ENCODE assay signal across 30 mouse cellular contexts in the genomic region with DNA sequence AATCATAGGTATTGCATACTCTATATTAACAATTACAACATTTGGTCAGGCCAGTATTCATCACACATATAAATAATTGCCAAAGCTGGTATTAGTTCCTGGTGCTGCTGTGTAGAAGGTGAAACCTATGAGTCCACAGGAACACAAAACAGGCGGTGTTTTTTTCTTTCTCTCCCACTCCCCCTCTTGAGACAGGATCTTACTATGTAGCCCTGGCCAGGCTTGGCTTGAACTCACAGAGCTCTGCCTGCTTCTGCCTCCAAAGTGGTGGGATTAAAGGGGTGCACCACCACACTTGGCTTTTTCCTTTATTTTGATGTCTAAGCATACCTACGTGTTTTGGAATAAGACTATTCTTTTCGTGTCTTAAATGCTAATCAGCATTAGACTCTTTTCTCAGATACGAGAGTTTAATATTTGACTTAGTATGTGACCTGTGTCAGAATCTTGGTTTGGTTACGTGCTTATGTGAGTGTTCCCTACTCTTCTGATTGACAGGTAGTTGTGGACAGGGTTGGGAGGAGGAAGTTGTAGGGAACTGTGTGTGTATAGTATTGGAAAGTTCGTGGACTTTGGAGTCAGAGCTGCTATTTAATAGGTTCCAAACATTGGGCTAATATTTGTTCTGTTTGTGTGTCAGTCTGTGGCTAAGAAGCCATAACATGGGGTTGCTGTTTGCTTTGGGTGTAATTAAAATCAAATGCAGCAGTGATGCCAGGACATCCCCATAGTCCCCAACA. TPM values are rescaled to one million over a fixed set of nuclear protein-coding genes. Genes with fewer than 3 reads are reported as not detected.
DNase-seq lines count a peak whose midpoint lies in the region; ATAC-seq lines count a peak whose summit lies in the region.
"Had no signal": no experiment of that assay in that cellular context is flagged by ENCODE, and none has a peak within 500 bp of the region (broad histone marks: within the 10 kb centered on the region; RNA-seq: fewer than 3 reads in every experiment).

No protein-coding gene starts in this region.

- no peak overlapping the region for H3K27ac ChIP-seq in intestine, embryonic 14.5 days (ENCODE audit: low read depth)
- H3K27ac ChIP-seq in intestine, embryonic 16.5 days (ENCODE audit: low read length), result peak overlapping the region; percentile 80
- no peak overlapping the region for H3K27ac ChIP-seq in liver, embryonic 13.5 days
- no peak overlapping the region; the same call in 1 of the 2 replicates for H3K27ac ChIP-seq in stomach, embryonic 14.5 days (ENCODE audit: low read length)
- H3K27ac ChIP-seq: embryonic facial prominence, embryonic 12.5 days; heart, adult 2 months; hindbrain, embryonic 14.5 days; kidney, postnatal 0 days; limb, embryonic 12.5 days; macrophage; neural tube, embryonic 15.5 days had no signal

- H3K27me3 ChIP-seq in intestine, embryonic 14.5 days (replicated peaks; ENCODE audit: control insufficient read depth, insufficient read depth, low read length), result no peaks in the 10 kb centered on the region
- H3K27me3 ChIP-seq in intestine, embryonic 16.5 days (replicated peaks; ENCODE audit: control insufficient read depth, insufficient read depth, low read length), result no peaks in the 10 kb centered on the region
- H3K27me3 ChIP-seq in liver, embryonic 13.5 days, result no peaks in the 10 kb centered on the region
- H3K27me3 ChIP-seq in stomach, embryonic 14.5 days (ENCODE audit: control insufficient read depth, insufficient read depth, low read length), result no peaks in the 10 kb centered on the region
- H3K27me3 ChIP-seq: embryonic facial prominence, embryonic 12.5 days; heart, embryonic 12.5 days; limb, embryonic 12.5 days; neural tube, embryonic 15.5 days had no signal

- H3K4me3 ChIP-seq in intestine, embryonic 14.5 days (ENCODE audit: low read depth, low read length), result no peak overlapping the region
- H3K4me3 ChIP-seq in intestine, embryonic 16.5 days (ENCODE audit: low read length), result no peak overlapping the region
- H3K4me3 ChIP-seq in liver, embryonic 13.5 days (replicated peaks), result no peak overlapping the region
- no peak overlapping the region for H3K4me3 ChIP-seq in stomach, embryonic 14.5 days (ENCODE audit: low read depth, low read length)
- H3K4me3 ChIP-seq: embryonic facial prominence, embryonic 12.5 days; heart, adult 2 months; heart, embryonic 12.5 days; limb, embryonic 12.5 days; neural tube, embryonic 15.5 days had no signal

- no peak overlapping the region for H3K4me2 ChIP-seq in intestine, embryonic 14.5 days (ENCODE audit: low read length)
- H3K4me2 ChIP-seq in intestine, embryonic 16.5 days (ENCODE audit: low read depth, low read length), result 0 out of 2 replicates have a peak overlapping the region, but pooled peaks have one; percentile 12
- H3K4me2 ChIP-seq in liver, embryonic 13.5 days, result no peak overlapping the region
- H3K4me2 ChIP-seq in stomach, embryonic 14.5 days (replicated peaks; ENCODE audit: low read depth, low read length), result no peak overlapping the region
- H3K4me2 ChIP-seq: embryonic facial prominence, embryonic 12.5 days; heart, embryonic 12.5 days; hindbrain, embryonic 14.5 days; limb, embryonic 12.5 days; neural tube, embryonic 15.5 days had no signal

- peak; percentile 62; the same call in 1 of the 2 replicates for ATAC-seq in intestine, embryonic 14.5 days (replicated peaks; ENCODE audit: low FRiP score, low TSS enrichment, low read depth)
- peak; percentile 99 for ATAC-seq in intestine, embryonic 16.5 days
- ATAC-seq in liver, embryonic 13.5 days (ENCODE audit: low read depth), result peak; percentile 59
- peak; percentile 88; the same call in 1 of the 2 replicates for ATAC-seq in stomach, embryonic 14.5 days (ENCODE audit: insufficient number of reproducible peaks, insufficient read depth, low FRiP score, low read depth)
- ATAC-seq: activated CD4-positive, CD25-positive, alpha-beta regulatory T cell, adult 4 months; forebrain, embryonic 14.5 days had no signal

- H3K9ac ChIP-seq in intestine, embryonic 14.5 days (ENCODE audit: low read length), result no peak overlapping the region
- no peak overlapping the region for H3K9ac ChIP-seq in intestine, embryonic 16.5 days (ENCODE audit: low read depth, low read length)
- H3K9ac ChIP-seq in liver, embryonic 13.5 days, result no peak overlapping the region
- no peak overlapping the region for H3K9ac ChIP-seq in stomach, embryonic 14.5 days (replicated peaks; ENCODE audit: low read depth, low read length)
- H3K9ac ChIP-seq: embryonic facial prominence, embryonic 12.5 days; heart, embryonic 12.5 days; hindbrain, embryonic 14.5 days; limb, embryonic 12.5 days; neural tube, embryonic 15.5 days had no signal

- 84% methylated on average over 6 of the region's 6 CpGs for WGBS in intestine, embryonic 14.5 days
- whole genome bisulfite sequencing in intestine, embryonic 16.5 days, result 71% methylated on average over 6 of the region's 6 CpGs
- 70% methylated on average over 6 of the region's 6 CpGs for WGBS in liver, embryonic 13.5 days (ENCODE audit: insufficient replicate concordance)
- 84% methylated on average over 6 of the region's 6 CpGs for WGBS in stomach, embryonic 14.5 days

- H3K4me1 ChIP-seq in intestine, embryonic 14.5 days (replicated peaks; ENCODE audit: control insufficient read depth, insufficient read depth, low read length), result no peaks in the 10 kb centered on the region
- no peaks in the 10 kb centered on the region for H3K4me1 ChIP-seq in intestine, embryonic 16.5 days (ENCODE audit: control insufficient read depth, insufficient read depth, low read length)
- H3K4me1 ChIP-seq in liver, embryonic 13.5 days (replicated peaks), result peaks cover 4% of the 10 kb centered on the region; the same call in 1 of the 2 replicates
- H3K4me1 ChIP-seq in stomach, embryonic 14.5 days (ENCODE audit: control insufficient read depth, insufficient read depth, low read length), result no peaks in the 10 kb centered on the region
- H3K4me1 ChIP-seq: embryonic facial prominence, embryonic 12.5 days; heart, embryonic 12.5 days; limb, embryonic 12.5 days; neural tube, embryonic 15.5 days had no signal

- H3K36me3 ChIP-seq in intestine, embryonic 14.5 days (ENCODE audit: control insufficient read depth, insufficient read depth, low read length), result peaks cover 34% of the 10 kb centered on the region
- no peaks in the 10 kb centered on the region for H3K36me3 ChIP-seq in intestine, embryonic 16.5 days (ENCODE audit: control insufficient read depth, insufficient read depth, low read length)
- peaks cover 25% of the 10 kb centered on the region for H3K36me3 ChIP-seq in liver, embryonic 13.5 days
- H3K36me3 ChIP-seq in stomach, embryonic 14.5 days (ENCODE audit: control insufficient read depth, insufficient read depth, low read length), result peaks cover 14% of the 10 kb centered on the region

- no peaks in the 10 kb centered on the region for H3K9me3 ChIP-seq in intestine, embryonic 14.5 days (ENCODE audit: control insufficient read depth, low read length)
- H3K9me3 ChIP-seq in intestine, embryonic 16.5 days (ENCODE audit: control insufficient read depth, low read length), result no peaks in the 10 kb centered on the region
- H3K9me3 ChIP-seq in liver, embryonic 13.5 days (replicated peaks), result no peaks in the 10 kb centered on the region
- H3K9me3 ChIP-seq in stomach, embryonic 14.5 days (ENCODE audit: control insufficient read depth, low read depth, low read length), result no peaks in the 10 kb centered on the region
- H3K9me3 ChIP-seq: embryonic facial prominence, embryonic 12.5 days; heart, embryonic 12.5 days; limb, embryonic 12.5 days; neural tube, embryonic 15.5 days had no signal

- no peak for DNase-seq in intestine, embryonic 14.5 days (ENCODE audit: low spot score)
- no peak for DNase-seq in liver, embryonic 13.5 days
- no peak for DNase-seq in adipocyte (ENCODE audit: low spot score)
- no peak for DNase-seq in spleen, adult 18-20 months
- no peak for DNase-seq in heart, adult 11 months
- DNase-seq: adrenal gland, adult 8-10 months; cerebellum, adult 8-10 months; cerebellum, postnatal 36 days; gastrocnemius, postnatal 25 days; heart, adult 2 months; kidney, adult 8-10 months; kidney, postnatal 4 days; layer of hippocampus, adult 9-11 months; lung, adult 2 months; lung, postnatal 10 days; midbrain, embryonic 14.5 days; retina, postnatal 1 day; thymus, adult 18-20 months; thymus, postnatal 25 days had no signal

RNA-seq across cellular contexts. Expression of a gene that starts 28.2 kb away (rescaled TPM):
- 14.9 and 19.2 TPM in 2 replicates for polyA plus RNA-seq in intestine, embryonic 14.5 days (2014; fragmentation: Nextera tagmentation; extraction: Ambion mirVana)
- 13.8 and 15.6 TPM in 2 replicates for polyA plus RNA-seq in intestine, embryonic 16.5 days (2015; fragmentation: Nextera tagmentation; extraction: Ambion mirVana)
- polyA plus RNA-seq in liver, embryonic 13.5 days (2015; fragmentation: Nextera tagmentation; extraction: Ambion mirVana), result 10.0 and 12.7 TPM in 2 replicates
- polyA plus RNA-seq in stomach, embryonic 14.5 days (2014; fragmentation: Nextera tagmentation; extraction: Ambion mirVana), result 20.0 and 22.3 TPM in 2 replicates

RNA-seq across cellular contexts. Expression of a gene that starts 28.5 kb away (rescaled TPM):
- 37.5 and 39.2 TPM in 2 replicates for polyA plus RNA-seq in intestine, embryonic 14.5 days (2014; fragmentation: Nextera tagmentation; extraction: Ambion mirVana)
- 38.9 and 41.5 TPM in 2 replicates for polyA plus RNA-seq in intestine, embryonic 16.5 days (2015; fragmentation: Nextera tagmentation; extraction: Ambion mirVana)
- polyA plus RNA-seq in liver, embryonic 13.5 days (2015; fragmentation: Nextera tagmentation; extraction: Ambion mirVana), result 18.3 and 20.2 TPM in 2 replicates
- polyA plus RNA-seq in stomach, embryonic 14.5 days (2014; fragmentation: Nextera tagmentation; extraction: Ambion mirVana), result 40.8 and 42.0 TPM in 2 replicates

RNA-seq across cellular contexts. Expression of a gene that starts 34.1 kb away (rescaled TPM):
- polyA plus RNA-seq in intestine, embryonic 14.5 days (2014; fragmentation: Nextera tagmentation; extraction: Ambion mirVana), result 4.9 and 5.1 TPM in 2 replicates
- 6.3 and 6.9 TPM in 2 replicates for polyA plus RNA-seq in intestine, embryonic 16.5 days (2015; fragmentation: Nextera tagmentation; extraction: Ambion mirVana)
- 0.60 and 0.85 TPM in 2 replicates for polyA plus RNA-seq in liver, embryonic 13.5 days (2015; fragmentation: Nextera tagmentation; extraction: Ambion mirVana)
- 6.2 and 7.2 TPM in 2 replicates for polyA plus RNA-seq in stomach, embryonic 14.5 days (2014; fragmentation: Nextera tagmentation; extraction: Ambion mirVana)
